Mouse (Mus musculus): ENCODE measurements around the gene Drosha. TPM values are rescaled to one million over a fixed set of nuclear protein-coding genes. Genes with fewer than 3 reads are reported as not detected.

Gene Drosha
- polyA plus RNA-seq, 1 experiment, result 320 TPM

GRCm38 (mm10) chr15:12941106-12941505 is 116.5 kb downstream of the Drosha start:
- no peak for TF ChIP-seq GATA1 (IDR thresholded peaks at IDR 0.05; ENCODE audit: low read length)

GRCm38 (mm10) chr15:12941651-12942180 is 117.1 kb downstream of the Drosha start:
- no peak for TF ChIP-seq GATA1 (IDR thresholded peaks at IDR 0.05; ENCODE audit: low read length)

- no peak for TF ChIP-seq GATA1 (IDR thresholded peaks at IDR 0.05; ENCODE audit: low read length)
Measured at GRCm38 (mm10) chr15:12942424-12942823, 117.8 kb downstream of the Drosha start.

- no peak for TF ChIP-seq GATA1 (IDR thresholded peaks at IDR 0.05; ENCODE audit: low read length)
Measured at GRCm38 (mm10) chr15:12958051-12958450, 133.4 kb downstream of the Drosha start.

GRCm38 (mm10) chr15:12962179-12962578 is 137.6 kb downstream of the Drosha start:
- TF ChIP-seq GATA1 (IDR thresholded peaks at IDR 0.05; ENCODE audit: low read length), result no peak

GRCm38 (mm10) chr15:12965209-12965608 is 140.6 kb downstream of the Drosha start:
- TF ChIP-seq GATA1 (IDR thresholded peaks at IDR 0.05; ENCODE audit: low read length), result no peak

GRCm38 (mm10) chr15:12968815-12969214 is 144.2 kb downstream of the Drosha start:
- no peak for TF ChIP-seq GATA1 (IDR thresholded peaks at IDR 0.05; ENCODE audit: low read length)

GRCm38 (mm10) chr15:12972441-12972840 is 147.8 kb downstream of the Drosha start:
- no peak for TF ChIP-seq GATA1 (IDR thresholded peaks at IDR 0.05; ENCODE audit: low read length)

Other genes with a start within 250 kb of the Drosha start
- 0.29 and 0.39 TPM in 2 replicates for gene Pdzd2, start 84.9 kb upstream of the Drosha start, polyA plus RNA-seq (2012)
- gene 6030458C11Rik, start 166 bp upstream of the Drosha start, polyA plus RNA-seq (2012), result 15.9 and 22.6 TPM in 2 replicates